Mouse (Mus musculus) myocyte (in vitro differentiated cells): ENCODE measurements at regions not wholly inside any gene's neighbourhood (a gene's known extent, or its start where the extent isn't known, plus 50 kb on each side); places are given as distances from the start of the nearest gene placed in this dataset.

Source experiments
- E2F4 ChIP-seq: IDR thresholded peaks from one replicate; pipeline ENCODE4 v1.6.1; 2011; ENCODE audit warnings: mild to moderate bottlenecking, control low read depth, moderate library complexity; ENCODE audit not compliant: insufficient read depth
- REST ChIP-seq: IDR thresholded peaks from one replicate; pipeline ENCODE4 v1.6.1; 2011; ENCODE audit warnings: mild to moderate bottlenecking, control low read depth, moderate library complexity; ENCODE audit not compliant: insufficient read depth, insufficient read length

DNA sequence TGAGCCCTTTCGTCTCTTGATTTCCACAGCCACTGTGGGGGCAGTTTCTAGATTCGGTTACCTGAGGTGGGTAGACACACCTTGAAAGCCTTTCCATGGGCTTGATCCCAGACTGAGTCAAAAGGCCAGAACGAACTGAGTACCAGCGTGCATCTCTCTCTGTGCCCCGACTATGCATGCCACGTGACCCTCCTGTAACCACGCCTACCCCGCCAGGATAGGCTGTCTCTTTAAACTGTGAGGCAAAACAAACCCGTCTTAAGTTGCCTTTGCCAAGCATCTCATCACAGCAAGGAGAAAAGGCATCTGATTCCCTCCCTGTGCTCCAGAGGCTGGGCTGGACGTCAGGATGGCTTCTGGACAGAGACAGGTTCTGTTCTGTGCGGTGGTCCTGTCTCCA lies 78.2 kb upstream of the Smad3 start:
- TF ChIP-seq REST = no peak
- no peak for TF ChIP-seq E2F4
